Mouse (Mus musculus) cerebellum, adult 2 months (tissue): Measurements from ENCODE around the gene Coro2a.

Experiments
- CTCF ChIP-seq: fragments of 200-500 bp; IDR thresholded peaks from 2 replicates; pipeline ENCODE4 v1.5.1; 2011; ENCODE audit warnings: low read depth, mild to moderate bottlenecking, control low read depth, low read length, moderate library complexity, borderline replicate concordance; ENCODE audit not compliant: insufficient read depth
- POLR2A ChIP-seq: fragments of 200-500 bp; IDR thresholded peaks from 2 replicates; pipeline ENCODE4 v1.6.1; 2011; ENCODE audit warnings: low read length, control low read depth, borderline replicate concordance; ENCODE audit not compliant: insufficient read depth

- TF ChIP-seq POLR2A (no peak), CTCF (no peak)
These were observed 69.1 kb downstream of the Coro2a start for GRCm38 (mm10) chr4:46532926-46533325.
